Mouse (Mus musculus): ENCODE results near the gene En2.

GRCm38 (mm10) chr5:28117251-28117880 lies 48.1 kb upstream of the En2 start:
- no peak for TF ChIP-seq CTCF (IDR thresholded peaks at IDR 0.05; ENCODE audit: borderline replicate concordance, insufficient read depth, low read length)
- no peak for TF ChIP-seq POLR2A (IDR thresholded peaks at IDR 0.05; ENCODE audit: low read depth, low read length)
